In genomic region chr13:41447209-41447608, GRCm38 (mm10) we compare ENCODE assay signal across 20 mouse cellular contexts. TPM values are rescaled to one million over a fixed set of nuclear protein-coding genes. Genes with fewer than 3 reads are reported as not detected.
DNase-seq lines count a peak whose midpoint lies in the region; ATAC-seq and TF ChIP-seq lines count a peak whose summit lies in the region.
"Had no signal": no experiment of that assay in that cellular context is flagged by ENCODE, and none has a peak within 500 bp of the region (broad histone marks: within the 10 kb centered on the region; RNA-seq: fewer than 3 reads in every experiment).

No protein-coding gene starts in this region.

- no peak for ATAC-seq in kidney, postnatal 0 days (replicated peaks; ENCODE audit: low FRiP score, low read depth)
- ATAC-seq in limb, embryonic 11.5 days (ENCODE audit: insufficient number of reproducible peaks, low FRiP score, low TSS enrichment, low read depth) = no peak
- peak; percentile 77 for ATAC-seq in limb, embryonic 13.5 days (ENCODE audit: low FRiP score, low read depth)
- ATAC-seq in intestine, embryonic 15.5 days = no peak
- ATAC-seq: forebrain, embryonic 15.5 days; Patski had no signal

- TF ChIP-seq POLR2A in kidney, adult 2 months (IDR thresholded peaks at IDR 0.05; ENCODE audit: low read depth, low read length) = no peak

- no peaks in the 10 kb centered on the region for H3K36me3 ChIP-seq in kidney, postnatal 0 days (ENCODE audit: insufficient read depth, low read length)
- H3K36me3 ChIP-seq in kidney, adult 2 months (ENCODE audit: control insufficient read depth, insufficient read depth, low read length) = no peaks in the 10 kb centered on the region
- H3K36me3 ChIP-seq in limb, embryonic 11.5 days (ENCODE audit: control insufficient read depth, insufficient read depth, low read length) = no peaks in the 10 kb centered on the region
- H3K36me3 ChIP-seq in limb, embryonic 10.5 days = no peaks in the 10 kb centered on the region
- H3K36me3 ChIP-seq in limb, embryonic 13.5 days = no peaks in the 10 kb centered on the region
- H3K36me3 ChIP-seq in intestine, embryonic 15.5 days = no peaks in the 10 kb centered on the region
- H3K36me3 ChIP-seq: embryonic facial prominence, embryonic 15.5 days; forebrain, embryonic 15.5 days had no signal

- peak; percentile 49 for TF ChIP-seq CTCF in kidney, postnatal 0 days (IDR thresholded peaks at IDR 0.05; ENCODE audit: low read depth)
- TF ChIP-seq CTCF in kidney, adult 2 months (conservative IDR thresholded peaks at IDR 0.05; ENCODE audit: insufficient read depth, insufficient read length, low read depth, low read length) = no peak

- no peak overlapping the region for H3K27ac ChIP-seq in kidney, postnatal 0 days
- no peak overlapping the region for H3K27ac ChIP-seq in kidney, adult 2 months (ENCODE audit: insufficient read depth, low read depth, low read length)
- H3K27ac ChIP-seq in limb, embryonic 11.5 days (replicated peaks; ENCODE audit: low read depth, low read length) = no peak overlapping the region
- no peak overlapping the region for H3K27ac ChIP-seq in limb, embryonic 10.5 days
- no peak overlapping the region for H3K27ac ChIP-seq in limb, embryonic 13.5 days
- no peak overlapping the region for H3K27ac ChIP-seq in intestine, embryonic 15.5 days
- H3K27ac ChIP-seq: embryonic facial prominence, embryonic 15.5 days; forebrain, embryonic 15.5 days; hindbrain, embryonic 14.5 days had no signal

- H3K9ac ChIP-seq in kidney, postnatal 0 days (ENCODE audit: low read depth, low read length) = no peak overlapping the region
- H3K9ac ChIP-seq in limb, embryonic 11.5 days (ENCODE audit: low read length) = no peak overlapping the region
- H3K9ac ChIP-seq in limb, embryonic 13.5 days = no peak overlapping the region
- no peak overlapping the region for H3K9ac ChIP-seq in intestine, embryonic 15.5 days
- H3K9ac ChIP-seq: embryonic facial prominence, embryonic 15.5 days; forebrain, embryonic 15.5 days; hindbrain, embryonic 14.5 days had no signal

- H3K4me2 ChIP-seq in kidney, postnatal 0 days (ENCODE audit: low read length) = no peak overlapping the region
- no peak overlapping the region for H3K4me2 ChIP-seq in limb, embryonic 11.5 days (ENCODE audit: low read depth, severe bottlenecking)
- H3K4me2 ChIP-seq in limb, embryonic 13.5 days (replicated peaks) = no peak overlapping the region
- H3K4me2 ChIP-seq in intestine, embryonic 15.5 days (replicated peaks) = no peak overlapping the region
- H3K4me2 ChIP-seq: embryonic facial prominence, embryonic 15.5 days; forebrain, embryonic 15.5 days; hindbrain, embryonic 14.5 days had no signal

- no peak overlapping the region for H3K4me3 ChIP-seq in kidney, postnatal 0 days (replicated peaks; ENCODE audit: low read depth, low read length)
- H3K4me3 ChIP-seq in kidney, adult 2 months (ENCODE audit: insufficient read depth, low read depth, low read length) = no peak overlapping the region
- H3K4me3 ChIP-seq in limb, embryonic 11.5 days (ENCODE audit: low read depth, low read length) = no peak overlapping the region
- H3K4me3 ChIP-seq in limb, embryonic 10.5 days = no peak overlapping the region
- H3K4me3 ChIP-seq in limb, embryonic 13.5 days = no peak overlapping the region
- H3K4me3 ChIP-seq in intestine, embryonic 15.5 days (replicated peaks) = no peak overlapping the region
- H3K4me3 ChIP-seq: embryonic facial prominence, embryonic 15.5 days; forebrain, embryonic 15.5 days had no signal

- WGBS in kidney, postnatal 0 days = 41% methylated on average over 6 of the region's 6 CpGs
- WGBS in kidney, adult 2 months = 64% methylated on average over 6 of the region's 6 CpGs
- 28% methylated on average over 6 of the region's 6 CpGs for WGBS in limb, embryonic 11.5 days
- 44% methylated on average over 6 of the region's 6 CpGs for WGBS in limb, embryonic 10.5 days
- WGBS in limb, embryonic 13.5 days = 26% methylated on average over 6 of the region's 6 CpGs
- WGBS in intestine, embryonic 15.5 days = 69% methylated on average over 6 of the region's 6 CpGs

- H3K27me3 ChIP-seq in kidney, postnatal 0 days (ENCODE audit: insufficient read depth, low read length) = no peaks in the 10 kb centered on the region
- no peaks in the 10 kb centered on the region for H3K27me3 ChIP-seq in kidney, adult 2 months (replicated peaks; ENCODE audit: control insufficient read depth, insufficient read depth, low read length)
- H3K27me3 ChIP-seq in limb, embryonic 11.5 days (ENCODE audit: control insufficient read depth, insufficient read depth, low read length) = no peaks in the 10 kb centered on the region
- H3K27me3 ChIP-seq in limb, embryonic 10.5 days (ENCODE audit: low read depth, poor library complexity, severe bottlenecking) = no peaks in the 10 kb centered on the region
- H3K27me3 ChIP-seq in limb, embryonic 13.5 days = no peaks in the 10 kb centered on the region
- no peaks in the 10 kb centered on the region for H3K27me3 ChIP-seq in intestine, embryonic 15.5 days (replicated peaks)
- H3K27me3 ChIP-seq: CH12.LX; embryonic facial prominence, embryonic 15.5 days; forebrain, embryonic 15.5 days; Patski had no signal

- no peaks in the 10 kb centered on the region for H3K4me1 ChIP-seq in kidney, postnatal 0 days (replicated peaks; ENCODE audit: insufficient read depth, low read length)
- no peaks in the 10 kb centered on the region for H3K4me1 ChIP-seq in kidney, adult 2 months (ENCODE audit: control insufficient read depth, insufficient read depth, low read length)
- peaks cover 6% of the 10 kb centered on the region; the same call in 1 of the 2 replicates for H3K4me1 ChIP-seq in limb, embryonic 11.5 days (ENCODE audit: control insufficient read depth, insufficient read depth, low read length)
- peaks cover 17% of the 10 kb centered on the region for H3K4me1 ChIP-seq in limb, embryonic 10.5 days
- peaks cover 18% of the 10 kb centered on the region for H3K4me1 ChIP-seq in limb, embryonic 13.5 days
- H3K4me1 ChIP-seq in intestine, embryonic 15.5 days (replicated peaks) = no peaks in the 10 kb centered on the region

- no peak for DNase-seq in kidney, postnatal 0 days (ENCODE audit: low spot score)
- DNase-seq in kidney, adult 2 months = no peak
- peak; percentile 53 for DNase-seq in limb, embryonic 11.5 days (ENCODE audit: low spot score)
- no peak for DNase-seq in limb, embryonic 10.5 days (ENCODE audit: low spot score)
- peak; percentile 4 for DNase-seq in R1 (ENCODE audit: low read depth, low spot score)
- DNase-seq: adrenal gland, adult 2 months; adrenal gland, postnatal 25 days; cerebellum, adult 18-20 months; cerebellum, adult 9-11 months; cerebellum, postnatal 36 days; gastrocnemius, postnatal 36 days; heart, adult 11 months; heart, postnatal 10 days had no signal

- H3K9me3 ChIP-seq in kidney, postnatal 0 days (replicated peaks; ENCODE audit: low read length) = no peaks in the 10 kb centered on the region
- H3K9me3 ChIP-seq in limb, embryonic 11.5 days (ENCODE audit: control insufficient read depth, low read length) = no peaks in the 10 kb centered on the region
- H3K9me3 ChIP-seq in limb, embryonic 10.5 days (replicated peaks) = no peaks in the 10 kb centered on the region
- no peaks in the 10 kb centered on the region for H3K9me3 ChIP-seq in limb, embryonic 13.5 days
- H3K9me3 ChIP-seq in intestine, embryonic 15.5 days = no peaks in the 10 kb centered on the region
- H3K9me3 ChIP-seq: embryonic facial prominence, embryonic 15.5 days; forebrain, embryonic 15.5 days had no signal

RNA-seq across cellular contexts. Expression of gene Nedd9, which starts 40.0 kb away (rescaled TPM):
- 26.4 and 27.3 TPM in 2 replicates for polyA plus RNA-seq in kidney, postnatal 0 days (2015; fragmentation: Nextera tagmentation; extraction: Ambion mirVana)
- 24.0 and 24.7 TPM in 2 replicates for polyA plus RNA-seq in kidney, adult 2 months (2012; rRNA removed)
- polyA plus RNA-seq in limb, embryonic 11.5 days (2014; fragmentation: Nextera tagmentation; extraction: Ambion mirVana) = 12.9 and 14.1 TPM in 2 replicates
- 8.5 and 11.1 TPM in 2 replicates for polyA plus RNA-seq in limb, embryonic 10.5 days (2016; fragmentation: Nextera tagmentation; extraction: Ambion mirVana)
- 25.4 and 28.5 TPM in 2 replicates for polyA plus RNA-seq in limb, embryonic 13.5 days (2015; fragmentation: Nextera tagmentation; extraction: Ambion mirVana)
- polyA plus RNA-seq in intestine, embryonic 15.5 days (2015; fragmentation: Nextera tagmentation; extraction: Ambion mirVana) = 38.4 and 41.4 TPM in 2 replicates

Comparison
In these comparisons a context has a peak if more than half of its experiments do, and no peak if none do; other contexts are left out.
1. DNase-seq: peak in limb, embryonic 11.5 days (single experiment) and R1 (single experiment); none in kidney, postnatal 0 days (single experiment), kidney, adult 2 months (single experiment) and limb, embryonic 10.5 days (single experiment).